ENCODE assay signal across 25 mouse cellular contexts in the genomic region with DNA sequence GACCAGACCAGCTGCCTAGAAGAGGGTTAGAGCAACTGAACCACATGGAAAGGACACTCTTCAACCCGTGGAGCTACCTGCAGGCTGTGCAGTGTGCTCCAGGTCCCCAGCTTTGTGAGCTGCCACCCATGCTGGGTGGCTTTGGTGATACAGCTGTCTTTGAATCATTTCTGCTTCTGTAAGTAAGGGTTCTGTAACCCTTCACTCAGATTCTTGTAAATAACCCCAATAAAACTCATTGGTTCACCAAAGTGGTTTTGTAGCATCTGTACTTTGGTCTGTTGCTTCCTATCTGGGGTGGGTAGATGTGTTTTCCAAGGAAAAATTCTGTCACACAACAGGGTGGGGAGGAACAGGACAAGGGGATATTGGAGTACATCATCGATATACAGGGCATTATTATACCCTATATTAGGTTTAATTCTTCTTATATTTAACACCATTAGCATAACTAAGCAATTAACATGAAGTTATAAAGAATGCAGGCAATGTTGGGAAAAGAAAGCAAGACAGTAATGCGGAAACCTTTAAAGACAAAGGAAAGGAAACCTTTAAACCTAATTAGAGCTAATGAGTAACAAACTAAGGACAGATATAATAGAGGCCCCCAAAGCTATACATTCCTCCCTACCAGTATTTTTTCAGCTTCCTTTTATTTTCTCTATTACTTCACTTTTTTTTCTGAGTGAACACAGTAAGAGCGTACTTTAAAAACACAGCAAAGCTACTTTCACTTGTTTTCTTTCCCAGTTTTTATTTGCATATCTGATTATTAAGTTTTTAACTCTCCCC. TPM values are rescaled to one million over a fixed set of nuclear protein-coding genes. Genes with fewer than 3 reads are reported as not detected.
DNase-seq lines count a peak whose midpoint lies in the region; ATAC-seq and TF ChIP-seq lines count a peak whose summit lies in the region.
"Had no signal": no experiment of that assay in that cellular context is flagged by ENCODE, and none has a peak within 500 bp of the region (broad histone marks: within the 10 kb centered on the region; RNA-seq: fewer than 3 reads in every experiment).

No protein-coding gene starts in this region.

- no peaks in the 10 kb centered on the region for H3K4me1 ChIP-seq in intestine, embryonic 15.5 days (replicated peaks)
- H3K4me1 ChIP-seq in intestine, postnatal 0 days (replicated peaks; ENCODE audit: control insufficient read depth, insufficient read depth, low read length): 0 out of 2 replicates have a peak, but pooled peaks cover 5% of the 10 kb centered on the region
- H3K4me1 ChIP-seq: embryonic facial prominence, embryonic 10.5 days; embryonic facial prominence, embryonic 12.5 days; forebrain, embryonic 13.5 days; forebrain, embryonic 15.5 days had no signal

- peaks cover 19% of the 10 kb centered on the region for H3K36me3 ChIP-seq in intestine, embryonic 15.5 days
- H3K36me3 ChIP-seq in intestine, postnatal 0 days (ENCODE audit: control insufficient read depth, insufficient read depth): peaks cover 45% of the 10 kb centered on the region

- no peak overlapping the region for H3K4me2 ChIP-seq in intestine, embryonic 15.5 days (replicated peaks)
- peak overlapping the region; percentile 41 for H3K4me2 ChIP-seq in intestine, postnatal 0 days (replicated peaks; ENCODE audit: low read depth)
- H3K4me2 ChIP-seq: embryonic facial prominence, embryonic 12.5 days; forebrain, embryonic 13.5 days; forebrain, embryonic 15.5 days had no signal

- 94% methylated on average over 4 of the region's 4 CpGs for WGBS in intestine, embryonic 15.5 days
- WGBS in intestine, postnatal 0 days: 51% methylated on average over 4 of the region's 4 CpGs

- no peak overlapping the region for H3K9ac ChIP-seq in intestine, embryonic 15.5 days
- H3K9ac ChIP-seq in intestine, postnatal 0 days (ENCODE audit: low read depth, low read length): no peak overlapping the region
- H3K9ac ChIP-seq: embryonic facial prominence, embryonic 12.5 days; forebrain, embryonic 13.5 days; forebrain, embryonic 15.5 days had no signal

- H3K27me3 ChIP-seq in intestine, embryonic 15.5 days (replicated peaks): no peaks in the 10 kb centered on the region
- no peaks in the 10 kb centered on the region for H3K27me3 ChIP-seq in intestine, postnatal 0 days (replicated peaks; ENCODE audit: control insufficient read depth, insufficient read depth, low read length)
- H3K27me3 ChIP-seq: CH12.LX; embryonic facial prominence, embryonic 12.5 days; forebrain, embryonic 13.5 days; forebrain, embryonic 15.5 days; Patski had no signal

- intact Hi-C loops in gastrocnemius, adult 2 months (cut with DNase I): no loop called here

- H3K27ac ChIP-seq in gastrocnemius, adult 2 months: peak overlapping the region; percentile 74
- 0 out of 2 replicates have a peak overlapping the region, but pooled peaks have one; percentile 13 for H3K27ac ChIP-seq in intestine, embryonic 15.5 days
- peak overlapping the region; percentile 76 for H3K27ac ChIP-seq in intestine, postnatal 0 days (ENCODE audit: low read depth, low read length)
- H3K27ac ChIP-seq: embryonic facial prominence, embryonic 10.5 days; embryonic facial prominence, embryonic 12.5 days; forebrain, embryonic 13.5 days; forebrain, embryonic 15.5 days had no signal

- TF ChIP-seq CTCF in gastrocnemius, adult 2 months (IDR thresholded peaks at IDR 0.05): no peak
- no peak for TF ChIP-seq CTCF in intestine, postnatal 0 days (IDR thresholded peaks at IDR 0.05; ENCODE audit: low read depth)

- H3K9me3 ChIP-seq in intestine, embryonic 15.5 days: no peaks in the 10 kb centered on the region
- no peaks in the 10 kb centered on the region for H3K9me3 ChIP-seq in intestine, postnatal 0 days (ENCODE audit: control insufficient read depth)
- H3K9me3 ChIP-seq: embryonic facial prominence, embryonic 10.5 days; embryonic facial prominence, embryonic 12.5 days; forebrain, embryonic 13.5 days; forebrain, embryonic 15.5 days; G1E had no signal

- no peak overlapping the region for H3K4me3 ChIP-seq in gastrocnemius, adult 2 months
- H3K4me3 ChIP-seq in intestine, embryonic 15.5 days (replicated peaks): no peak overlapping the region
- H3K4me3 ChIP-seq in intestine, postnatal 0 days (ENCODE audit: low read depth, low read length): peak overlapping the region; percentile 9; the same call in 1 of the 2 replicates
- H3K4me3 ChIP-seq: embryonic facial prominence, embryonic 10.5 days; embryonic facial prominence, embryonic 12.5 days; forebrain, embryonic 13.5 days; forebrain, embryonic 15.5 days had no signal

- ATAC-seq in intestine, embryonic 15.5 days: peak; percentile 53
- ATAC-seq in intestine, postnatal 0 days: peak; percentile 83
- ATAC-seq: activated CD4-positive, CD25-positive, alpha-beta regulatory T cell, adult 4 months; CD4-positive, CD25-positive, alpha-beta regulatory T cell, adult 4 months; forebrain, embryonic 13.5 days; forebrain, embryonic 15.5 days; Patski had no signal

- DNase-seq in gastrocnemius, adult 2 months: no peak
- DNase-seq in gastrocnemius, postnatal 4 days (ENCODE audit: low spot score in 2 of 2): no peak
- no peak for DNase-seq in layer of hippocampus, postnatal 25 days (ENCODE audit: extremely low spot score in 1 of 2, low spot score in 1 of 2)
- DNase-seq: adrenal gland, adult 8-10 months; adrenal gland, postnatal 14 days; adrenal gland, postnatal 36 days; B cell, adult 2 months; cerebellum, adult 11-12 months; cerebellum, adult 2 months; cerebellum, adult 9-10 months; cerebellum, postnatal 10 days; cerebellum, postnatal 25 days had no signal

RNA-seq across cellular contexts. Expression of a gene that starts 14.7 kb away (rescaled TPM):
- 10 to 100 TPM; 16.1 to 21.1 TPM for total RNA-seq in gastrocnemius, adult 2 months (2021)
- 10 to 100 TPM; 27.3 to 34.7 TPM for total RNA-seq in gastrocnemius, postnatal 4 days (2021)
- 18.2 and 18.4 TPM in 2 replicates for polyA plus RNA-seq in intestine, embryonic 15.5 days (2015; fragmentation: Nextera tagmentation; extraction: Ambion mirVana)
- polyA plus RNA-seq in intestine, postnatal 0 days (2015; fragmentation: Nextera tagmentation; extraction: Ambion mirVana): 12.8 and 14.0 TPM in 2 replicates
- 10 to 100 TPM; 67.4 to 74.2 TPM for total RNA-seq in layer of hippocampus, postnatal 25 days (2021)

RNA-seq across cellular contexts. Expression of a gene that starts 36.1 kb away (rescaled TPM):
- 10 to 100 TPM; 29.7 to 34.3 TPM for total RNA-seq in gastrocnemius, adult 2 months (2021)
- total RNA-seq in gastrocnemius, postnatal 4 days (2021): 10 to 100 TPM; 19.9 to 22.1 TPM
- 7.3 and 8.5 TPM in 2 replicates for polyA plus RNA-seq in intestine, embryonic 15.5 days (2015; fragmentation: Nextera tagmentation; extraction: Ambion mirVana)
- polyA plus RNA-seq in intestine, postnatal 0 days (2015; fragmentation: Nextera tagmentation; extraction: Ambion mirVana): 9.0 and 11.1 TPM in 2 replicates
- 10 to 100 TPM; 13.0 to 14.6 TPM for total RNA-seq in layer of hippocampus, postnatal 25 days (2021)

RNA-seq across cellular contexts. Expression of a gene that starts 36.3 kb away (rescaled TPM):
- 10 to 100 TPM; 31.4 to 51.8 TPM for total RNA-seq in gastrocnemius, adult 2 months (2021)
- total RNA-seq in gastrocnemius, postnatal 4 days (2021): 10 to 100 TPM; 31.8 to 38.7 TPM
- 10.6 and 11.3 TPM in 2 replicates for polyA plus RNA-seq in intestine, embryonic 15.5 days (2015; fragmentation: Nextera tagmentation; extraction: Ambion mirVana)
- polyA plus RNA-seq in intestine, postnatal 0 days (2015; fragmentation: Nextera tagmentation; extraction: Ambion mirVana): 8.0 and 8.8 TPM in 2 replicates
- 10 to 100 TPM; 39.0 to 42.4 TPM for total RNA-seq in layer of hippocampus, postnatal 25 days (2021)

RNA-seq across cellular contexts. Expression of a gene that starts 53.6 kb away (rescaled TPM):
- not detected for total RNA-seq in gastrocnemius, adult 2 months (2021)
- total RNA-seq in gastrocnemius, postnatal 4 days (2021): under 1 TPM in 1 of 2 experiments, not detected in 1; 0.10 TPM
- polyA plus RNA-seq in intestine, embryonic 15.5 days (2015; fragmentation: Nextera tagmentation; extraction: Ambion mirVana): 0.24 and 0.29 TPM in 2 replicates
- 1.8 and 2.8 TPM in 2 replicates for polyA plus RNA-seq in intestine, postnatal 0 days (2015; fragmentation: Nextera tagmentation; extraction: Ambion mirVana)
- not detected for total RNA-seq in layer of hippocampus, postnatal 25 days (2021)
- total RNA-seq: adrenal gland, adult 18-20 months; adrenal gland, adult 8-10 months; adrenal gland, postnatal 14 days; adrenal gland, postnatal 36 days had no signal
- polyA plus RNA-seq: embryonic facial prominence, embryonic 10.5 days; forebrain, embryonic 11.5 days; forebrain, embryonic 13.5 days; forebrain, embryonic 15.5 days; Patski had no signal

Comparison
In these comparisons a context has a peak if more than half of its experiments do, and no peak if none do; other contexts are left out.
1. H3K27ac ChIP-seq: peak in every context shown above with its lines; median percentile 76 in intestine, postnatal 0 days; 74 in gastrocnemius, adult 2 months; 13 in intestine, embryonic 15.5 days.